Mouse (Mus musculus) erythroblast, embryonic 14.5 days (primary cell): ENCODE results near the gene Ext2.

Source experiments
- GATA1 ChIP-seq: IDR thresholded peaks from 2 replicates; pipeline ENCODE4 v1.6.1; 2012; ENCODE audit warnings: low read length, inconsistent platforms, mixed read lengths
- TAL1 ChIP-seq: IDR thresholded peaks from 3 replicates; pipeline ENCODE4 v1.6.1; 2012; ENCODE audit warnings: low read length, inconsistent platforms, mixed read lengths

DNA sequence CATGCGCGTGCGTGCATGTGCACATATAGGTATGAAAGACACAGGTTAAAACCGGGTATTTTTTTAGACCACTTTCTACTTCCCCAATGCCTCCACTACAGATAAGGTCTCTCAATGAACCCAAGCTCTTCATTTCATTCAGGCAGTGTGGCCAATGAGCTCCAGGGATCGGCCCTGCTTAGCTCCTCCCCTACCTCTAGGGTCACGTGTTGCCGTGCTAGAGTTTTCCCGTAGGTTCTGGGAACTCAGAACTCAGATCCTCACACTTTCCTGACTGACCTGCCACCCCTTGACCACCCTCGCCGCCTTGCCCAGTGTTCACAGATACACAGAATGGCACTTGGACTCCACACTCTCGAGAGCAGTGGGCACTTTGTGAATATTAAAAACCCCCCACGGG lies 36.5 kb upstream of the Ext2 start:
- TF ChIP-seq GATA1, result no peak
- TF ChIP-seq TAL1, result no peak
